Mouse (Mus musculus) cerebellum, adult 18-20 months (tissue): Measurements from ENCODE around the gene Hist1h2be.
"Not testable (repeated sequence)": the region's sequence is repeated elsewhere in the genome, so short reads cannot be mapped to it uniquely, and the experiment has no call there.

ENCODE experiments used
- DNase-seq, 2 experiments: peaks; one replicate each; pipeline ENCODE4 v3.0.0; 2021

The Hist1h2be gene

DNA sequence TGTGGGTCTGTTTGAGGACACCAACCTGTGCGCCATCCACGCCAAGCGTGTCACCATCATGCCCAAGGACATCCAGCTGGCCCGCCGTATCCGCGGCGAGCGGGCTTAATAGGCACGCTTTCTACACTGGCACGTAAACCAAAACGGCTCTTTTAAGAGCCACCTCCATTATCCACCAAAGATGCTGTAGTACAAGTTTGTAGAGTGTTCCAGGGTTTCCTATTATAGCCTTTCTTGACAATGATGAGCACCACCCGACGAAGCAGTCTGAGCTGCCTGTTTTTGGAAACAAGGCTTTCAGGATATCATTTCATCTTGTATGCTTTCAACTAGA, 76.2 kb downstream of the Hist1h2be start:
- DNase-seq, result peak in 1 of 2 experiments; percentile 42

DNA sequence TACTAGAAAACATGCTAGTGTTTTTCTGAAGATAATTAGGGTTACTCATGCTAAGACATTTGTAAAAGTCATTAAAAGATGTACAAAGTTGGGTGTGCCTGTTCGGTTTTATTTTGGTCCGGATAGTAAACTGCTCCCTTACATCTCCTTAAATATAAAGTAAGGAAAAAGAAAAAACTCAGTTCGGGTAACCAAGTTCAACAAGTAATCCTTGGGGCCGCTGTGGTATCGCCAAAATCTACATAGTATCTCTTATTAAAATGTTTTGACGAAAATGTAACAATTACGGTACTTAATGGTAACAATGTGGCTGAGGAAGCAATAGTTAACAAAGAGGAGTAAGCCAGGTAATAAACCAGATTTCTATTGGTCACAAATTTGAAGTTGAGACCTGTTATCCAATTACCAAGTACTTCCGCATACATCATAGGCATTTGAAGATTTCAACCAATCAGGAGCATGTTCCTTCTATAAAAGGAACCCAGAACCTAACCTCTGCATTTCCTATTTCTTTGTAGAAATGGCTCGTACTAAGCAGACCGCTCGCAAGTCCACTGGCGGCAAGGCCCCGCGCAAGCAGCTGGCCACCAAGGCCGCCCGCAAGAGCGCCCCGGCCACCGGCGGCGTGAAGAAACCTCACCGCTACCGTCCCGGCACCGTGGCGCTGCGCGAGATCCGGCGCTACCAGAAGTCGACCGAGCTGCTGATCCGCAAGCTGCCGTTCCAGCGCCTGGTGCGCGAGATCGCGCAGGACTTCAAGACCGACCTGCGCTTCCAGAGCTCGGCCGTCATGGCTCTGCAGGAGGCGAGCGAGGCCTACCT, 76.7 kb downstream of the Hist1h2be start, which contains the start of gene Hist1h3f:
Gene Hist1h3f, plus strand, starts transcription at position 88 of the 822 bp plus-strand sequence.
- DNase-seq, result peak; percentile 49 to 79

DNA sequence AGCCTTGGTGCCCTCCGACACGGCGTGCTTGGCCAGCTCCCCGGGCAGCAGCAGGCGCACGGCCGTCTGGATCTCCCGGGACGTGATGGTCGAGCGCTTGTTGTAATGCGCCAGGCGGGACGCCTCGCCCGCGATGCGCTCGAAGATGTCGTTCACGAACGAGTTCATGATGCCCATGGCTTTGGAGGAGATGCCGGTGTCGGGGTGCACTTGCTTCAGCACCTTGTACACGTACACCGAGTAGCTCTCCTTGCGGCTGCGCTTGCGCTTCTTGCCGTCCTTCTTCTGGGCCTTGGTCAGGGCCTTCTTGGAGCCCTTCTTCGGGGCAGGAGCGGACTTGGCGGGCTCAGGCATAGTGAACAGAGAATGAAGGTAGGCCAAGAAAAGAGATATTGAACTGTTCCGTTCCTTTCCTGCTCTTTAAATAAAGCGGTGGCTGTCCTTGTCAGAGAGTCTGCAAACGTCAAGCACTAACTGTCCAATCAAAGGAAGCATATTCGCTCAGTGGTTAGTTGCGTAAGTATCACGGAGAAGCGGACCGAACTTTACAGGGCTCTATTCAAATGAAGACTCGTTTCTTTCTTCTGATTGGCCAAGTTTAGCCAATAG, 77.8 kb downstream of the Hist1h2be start, which contains the start of gene Hist1h2bh:
Gene Hist1h2bh, minus strand, starts transcription at position 394 of the 609 bp plus-strand sequence.
- DNase-seq, result peak; percentile 48 to 53

DNA sequence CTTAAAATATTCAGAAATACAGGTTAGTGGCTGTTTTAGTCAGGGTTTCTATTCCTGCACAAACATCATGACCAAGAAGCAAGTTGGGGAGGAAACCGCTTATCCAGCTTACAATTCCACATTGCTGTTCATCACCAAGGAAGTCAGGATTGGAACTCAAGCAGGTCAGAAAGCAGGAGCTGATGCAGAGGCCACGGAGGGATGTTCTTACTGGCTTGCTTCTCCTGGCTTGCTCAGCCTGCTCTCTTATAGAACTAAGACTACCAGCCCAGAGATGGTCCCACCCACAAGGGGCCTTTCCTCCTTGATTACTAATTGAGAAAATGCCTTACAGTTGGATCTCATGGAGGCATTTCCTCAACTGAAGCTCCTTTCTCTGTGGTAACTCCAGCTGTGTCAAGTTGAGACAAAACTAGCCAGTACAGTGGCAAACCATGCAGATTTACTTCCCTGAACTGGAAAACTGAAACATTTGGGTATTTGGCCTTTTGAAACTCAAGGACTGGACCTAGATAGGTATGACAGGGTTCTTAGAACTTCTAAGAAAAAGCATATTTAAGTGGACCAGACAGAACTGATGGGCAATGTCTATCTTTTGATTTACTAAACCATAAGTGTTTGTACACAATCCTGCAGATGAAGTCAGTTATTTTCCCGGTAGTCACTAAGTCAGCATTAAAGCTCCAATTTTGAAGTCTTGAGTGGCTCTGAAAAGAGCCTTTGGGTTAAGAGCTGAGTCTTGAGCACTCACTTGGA, 78.5 kb downstream of the Hist1h2be start:
- not testable (repeated sequence) for DNase-seq

DNA sequence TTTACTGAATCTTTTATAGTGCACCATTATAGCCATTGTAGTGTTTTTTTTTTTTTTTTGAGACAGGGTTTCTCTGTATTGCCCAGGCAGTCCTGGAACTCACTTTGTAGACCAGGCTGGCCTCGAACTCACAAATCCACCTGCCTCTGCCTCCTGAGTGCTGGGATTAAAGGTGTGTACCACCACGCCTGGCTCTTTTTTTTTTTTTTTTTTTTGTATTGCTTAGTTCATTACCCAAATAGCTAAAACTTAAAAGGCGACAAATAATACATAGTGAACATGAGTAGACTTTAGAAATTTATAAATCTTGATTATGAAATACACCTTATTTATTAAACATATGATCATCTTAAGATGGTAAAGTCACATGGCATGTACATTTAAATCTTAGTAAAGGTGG, 79.4 kb downstream of the Hist1h2be start:
- DNase-seq, result no peak

DNA sequence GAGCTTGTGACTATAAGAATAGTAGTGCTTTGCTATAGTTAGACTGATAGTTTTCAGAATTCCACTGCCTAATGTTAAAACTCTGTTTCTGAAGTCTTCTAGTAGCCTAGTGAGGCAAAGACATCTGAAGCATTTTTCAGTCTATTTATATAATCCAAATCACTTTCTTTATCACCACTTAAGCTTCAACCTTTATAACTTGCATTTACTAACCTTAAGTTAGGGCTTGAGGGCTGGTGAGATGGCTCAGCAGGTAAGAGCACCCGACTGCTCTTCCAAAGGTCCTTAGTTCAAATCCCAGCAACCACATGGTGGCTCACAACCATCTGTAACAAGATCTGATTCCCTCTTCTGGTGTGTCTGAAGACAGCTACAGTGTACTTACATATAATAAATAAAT, 81.1 kb downstream of the Hist1h2be start:
- not testable (repeated sequence) for DNase-seq

DNA sequence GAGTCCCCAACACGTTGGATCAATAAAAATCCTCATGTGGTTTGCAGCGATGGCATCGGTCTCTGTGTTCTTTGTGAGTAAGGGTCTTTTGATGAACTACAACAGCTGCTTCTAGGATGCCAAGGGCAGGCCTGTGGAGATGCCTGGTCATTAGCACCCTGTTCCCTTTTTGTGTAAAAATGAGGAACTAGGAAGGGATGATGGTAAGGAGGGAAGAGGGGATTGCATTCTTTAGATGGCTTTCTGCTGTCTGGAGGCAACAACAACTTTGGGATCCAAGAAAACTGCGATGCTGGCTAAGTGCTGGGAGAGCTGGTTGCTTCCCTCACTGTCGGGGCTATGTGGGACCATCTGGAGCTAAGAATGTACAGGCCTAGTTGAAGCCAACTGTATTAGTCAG, 82.7 kb downstream of the Hist1h2be start:
- DNase-seq, result no peak

DNA sequence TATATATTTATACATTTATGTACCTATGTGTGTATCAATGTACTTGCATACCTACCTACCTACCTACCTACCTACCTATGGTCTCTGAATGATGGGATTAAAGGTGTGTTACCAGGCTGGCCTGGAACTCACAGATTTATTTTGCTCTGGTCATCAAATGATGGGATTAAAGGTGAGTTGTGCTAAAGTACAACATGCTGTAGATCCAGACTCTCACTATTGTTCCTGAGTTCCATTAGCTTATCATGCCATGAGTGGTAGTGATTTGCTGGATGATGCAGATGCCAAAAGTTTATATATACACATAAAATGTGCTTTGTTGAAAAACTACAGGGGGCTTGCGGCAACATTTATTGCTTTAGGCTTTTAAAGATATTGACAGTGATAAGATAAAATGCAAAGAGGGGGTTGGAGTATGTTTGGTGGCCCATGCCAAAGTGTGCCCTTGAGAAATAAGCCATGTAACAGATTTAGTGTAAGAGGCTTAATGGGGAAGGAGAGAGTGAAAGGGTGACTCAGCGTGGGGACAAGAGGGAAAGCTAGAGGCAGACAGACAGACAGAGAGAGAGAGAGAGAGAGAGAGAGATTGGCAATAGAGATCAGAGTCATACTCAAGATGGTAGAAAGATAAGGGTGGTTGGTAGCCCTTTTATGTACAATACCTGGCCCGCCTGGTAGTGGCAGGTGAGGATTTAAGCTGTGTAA, 83.8 kb downstream of the Hist1h2be start:
- no peak for DNase-seq

DNA sequence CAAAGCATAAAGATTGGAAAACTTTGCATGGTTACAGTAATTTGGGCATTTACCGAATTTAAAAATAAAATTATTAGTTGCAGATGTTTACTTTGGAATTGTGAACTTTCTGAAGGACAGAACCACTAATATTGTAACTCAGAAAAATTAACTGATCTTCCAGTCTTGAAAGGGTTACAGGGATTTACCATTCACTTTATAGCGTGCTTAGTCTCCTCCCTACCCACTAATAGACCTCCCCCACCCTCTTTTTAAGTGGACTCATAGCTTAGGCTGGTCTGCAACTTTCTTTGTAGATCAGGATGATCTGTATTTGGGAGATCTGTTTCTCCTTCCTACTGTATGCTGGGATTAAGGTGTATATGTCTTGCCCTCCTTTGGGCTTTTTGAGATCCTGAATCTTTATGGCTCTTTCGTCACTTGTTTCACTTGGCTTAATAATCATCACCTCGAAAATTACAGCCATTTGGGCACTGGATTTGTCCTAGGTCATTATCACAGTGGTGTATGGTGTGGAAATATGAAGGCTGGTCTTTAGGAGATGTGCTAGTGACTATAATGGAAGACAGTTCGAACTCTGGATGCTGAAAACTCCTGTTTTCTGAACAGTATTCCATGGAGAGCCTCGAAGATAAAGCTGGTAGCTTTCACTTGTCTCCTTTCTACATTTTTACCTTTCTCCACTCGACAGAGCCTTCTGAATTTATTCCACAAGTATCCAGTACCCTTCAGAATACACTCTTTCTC, 84.7 kb downstream of the Hist1h2be start:
- no peak for DNase-seq

DNA sequence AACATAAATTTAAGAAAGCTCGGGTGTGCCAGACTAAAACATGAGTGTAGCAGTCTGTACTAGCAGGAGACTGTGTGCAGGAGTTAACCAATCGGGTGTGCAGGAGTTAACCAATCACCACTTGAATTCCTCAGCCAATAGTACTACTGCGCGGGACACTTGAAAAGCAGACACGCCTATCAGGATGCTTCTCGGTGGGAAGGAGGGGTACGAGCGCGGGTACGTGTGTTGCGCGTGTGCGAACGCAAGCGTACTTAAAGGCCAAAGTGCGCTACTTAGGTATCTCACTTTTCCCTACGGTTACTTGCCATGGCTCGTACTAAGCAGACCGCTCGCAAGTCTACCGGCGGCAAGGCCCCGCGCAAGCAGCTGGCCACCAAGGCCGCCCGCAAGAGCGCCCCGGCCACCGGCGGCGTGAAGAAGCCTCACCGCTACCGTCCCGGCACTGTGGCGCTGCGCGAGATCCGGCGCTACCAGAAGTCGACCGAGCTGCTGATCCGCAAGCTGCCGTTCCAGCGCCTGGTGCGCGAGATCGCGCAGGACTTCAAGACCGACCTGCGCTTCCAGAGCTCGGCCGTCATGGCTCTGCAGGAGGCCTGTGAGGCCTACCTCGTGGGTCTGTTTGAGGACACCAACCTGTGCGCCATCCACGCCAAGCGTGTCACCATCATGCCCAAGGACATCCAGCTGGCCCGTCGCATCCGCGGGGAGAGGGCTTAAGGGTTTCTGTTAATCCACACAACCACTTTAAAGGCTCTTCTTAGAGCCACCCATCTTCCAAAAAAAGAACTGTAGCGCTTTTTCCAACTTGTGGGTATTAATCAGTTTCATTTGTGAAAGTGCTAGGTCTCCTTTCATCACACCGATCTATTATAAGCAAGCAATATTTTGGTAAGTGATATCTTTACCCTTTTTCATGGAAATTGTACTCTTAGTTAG, 85.5 kb downstream of the Hist1h2be start, which contains the start of gene Hist1h3g:
Gene Hist1h3g, plus strand, starts transcription at position 286 of the 939 bp plus-strand sequence.
- peak; percentile 81 to 88 for DNase-seq

DNA sequence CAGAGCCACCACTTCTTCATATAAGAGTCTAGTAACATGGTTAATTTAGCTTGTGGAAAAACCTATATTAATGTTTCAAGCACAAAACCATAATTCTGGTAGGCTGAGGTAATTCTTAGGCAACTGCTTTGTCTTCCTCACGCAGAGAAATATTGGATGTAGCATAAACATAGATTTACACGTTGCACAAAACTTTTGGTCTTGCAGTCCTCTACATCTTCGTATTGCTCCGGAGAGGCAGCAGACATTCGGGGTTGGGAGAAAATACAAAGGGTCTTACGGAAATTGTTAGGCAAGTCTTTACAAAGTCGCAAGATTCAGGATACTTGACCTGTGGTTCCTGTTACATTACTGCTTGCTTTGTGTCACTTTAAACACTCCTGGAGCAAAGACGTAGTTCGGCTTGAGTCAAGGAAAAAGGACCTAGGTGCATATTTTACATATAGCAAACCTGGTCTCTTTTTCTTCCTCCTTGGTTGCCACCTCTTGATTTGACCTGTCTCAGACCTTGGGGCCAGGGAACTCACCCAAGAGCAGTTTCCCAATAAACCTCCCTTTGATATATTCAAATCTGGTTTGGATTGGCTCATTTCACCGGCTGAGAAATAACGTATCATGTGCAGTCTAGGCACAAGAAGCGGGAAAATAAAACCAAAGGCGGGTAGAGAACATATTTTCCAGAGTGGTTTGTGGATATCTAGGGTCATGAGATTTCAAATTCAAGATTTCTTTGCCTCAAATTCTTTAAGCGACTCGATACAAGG, 86.4 kb downstream of the Hist1h2be start:
- no peak for DNase-seq
